In the genomic region with DNA sequence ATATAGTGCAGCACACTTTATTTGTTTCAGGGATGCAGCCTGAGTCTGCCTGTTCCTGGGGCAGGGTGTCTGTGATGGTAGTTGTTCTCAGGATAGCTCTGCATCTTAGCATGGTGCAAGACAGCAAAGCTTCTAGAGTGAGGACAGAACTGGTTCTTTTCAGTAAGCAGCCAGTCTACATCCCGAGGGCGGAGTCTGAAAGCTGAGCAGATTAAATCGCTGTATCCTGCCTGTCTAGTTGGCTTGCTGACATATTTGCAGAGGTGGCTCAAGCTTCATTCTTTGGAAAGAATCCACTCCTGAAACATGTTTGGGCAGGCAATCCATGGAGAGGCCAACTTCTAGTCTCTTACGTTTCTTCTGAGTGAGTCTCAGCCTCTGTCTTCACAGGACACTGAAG, we compare ENCODE assay signal across 22 mouse cellular contexts.
A peak's percentile ranks its signal among the peaks of the same experiment; 100 is the strongest.
DNase-seq lines count a peak whose midpoint lies in the region; ATAC-seq lines count a peak whose summit lies in the region.
"Had no signal": no experiment of that assay in that cellular context is flagged by ENCODE, and none has a peak within 500 bp of the region (broad histone marks: within the 10 kb centered on the region; RNA-seq: fewer than 3 reads in every experiment).

No protein-coding gene starts in this region.

- H3K36me3 ChIP-seq in limb, embryonic 15.5 days, result no peaks in the 10 kb centered on the region
- H3K36me3 ChIP-seq: embryonic facial prominence, embryonic 12.5 days; forebrain, embryonic 15.5 days; heart, embryonic 12.5 days; hindbrain, embryonic 15.5 days; liver, embryonic 13.5 days; midbrain, embryonic 13.5 days had no signal

- H3K4me1 ChIP-seq in limb, embryonic 15.5 days, result no peaks in the 10 kb centered on the region
- H3K4me1 ChIP-seq: embryonic facial prominence, embryonic 12.5 days; forebrain, embryonic 15.5 days; liver, embryonic 13.5 days had no signal

- H3K4me3 ChIP-seq in limb, embryonic 15.5 days, result no peak overlapping the region
- H3K4me3 ChIP-seq: embryonic facial prominence, embryonic 12.5 days; forebrain, embryonic 15.5 days; heart, embryonic 12.5 days; hindbrain, embryonic 15.5 days; liver, embryonic 13.5 days; midbrain, embryonic 13.5 days had no signal

- H3K4me2 ChIP-seq in limb, embryonic 15.5 days, result no peak overlapping the region
- H3K4me2 ChIP-seq: embryonic facial prominence, embryonic 12.5 days; forebrain, embryonic 15.5 days; heart, embryonic 12.5 days; hindbrain, embryonic 15.5 days; liver, embryonic 13.5 days; midbrain, embryonic 13.5 days had no signal

- H3K27ac ChIP-seq in limb, embryonic 15.5 days, result peak overlapping the region; percentile 22; the same call in 1 of the 2 replicates
- H3K27ac ChIP-seq: embryonic facial prominence, embryonic 12.5 days; forebrain, embryonic 15.5 days; hindbrain, embryonic 15.5 days; kidney, postnatal 0 days; liver, embryonic 13.5 days; macrophage; midbrain, embryonic 13.5 days had no signal

- H3K9ac ChIP-seq in limb, embryonic 15.5 days, result no peak overlapping the region
- H3K9ac ChIP-seq: embryonic facial prominence, embryonic 12.5 days; forebrain, embryonic 15.5 days; heart, embryonic 12.5 days; hindbrain, embryonic 15.5 days; liver, embryonic 13.5 days; midbrain, embryonic 13.5 days had no signal

- DNase-seq in gastrocnemius, adult 18-20 months (ENCODE audit: low spot score), result peak; percentile 29
- no peak for DNase-seq in gastrocnemius, adult 8-10 months (ENCODE audit: low spot score in 2 of 2)
- DNase-seq in urinary bladder, postnatal 36 days (ENCODE audit: low spot score in 2 of 2), result peak; percentile 56 to 60
- no peak for DNase-seq in urinary bladder, postnatal 10 days (ENCODE audit: low spot score)
- DNase-seq in left cerebral cortex, adult 9 months (ENCODE audit: low spot score in 2 of 2), result no peak
- DNase-seq in ovary, postnatal 36 days (ENCODE audit: low spot score), result no peak
- DNase-seq: adrenal gland, adult 8-10 months; cerebellum, adult 11 months; gastrocnemius, postnatal 36 days; kidney, adult 11 months; layer of hippocampus, postnatal 36 days; left cerebral cortex, postnatal 4 days; liver, embryonic 13.5 days had no signal

- H3K27me3 ChIP-seq in limb, embryonic 15.5 days, result no peaks in the 10 kb centered on the region
- H3K27me3 ChIP-seq: embryonic facial prominence, embryonic 12.5 days; forebrain, embryonic 15.5 days; heart, embryonic 12.5 days; hindbrain, embryonic 15.5 days; liver, embryonic 13.5 days; midbrain, embryonic 13.5 days had no signal

- H3K9me3 ChIP-seq in limb, embryonic 15.5 days, result no peaks in the 10 kb centered on the region
- H3K9me3 ChIP-seq: embryonic facial prominence, embryonic 12.5 days; forebrain, embryonic 15.5 days; heart, embryonic 12.5 days; hindbrain, embryonic 15.5 days; liver, embryonic 13.5 days; midbrain, embryonic 13.5 days had no signal

- no peak; the same call in 1 of the 2 replicates for ATAC-seq in limb, embryonic 15.5 days (ENCODE audit: insufficient number of reproducible peaks, low FRiP score, low TSS enrichment, low read depth)
- ATAC-seq in erythroblast, adult 5-6 weeks (replicated peaks; ENCODE audit: low FRiP score, poor library complexity, severe bottlenecking), result no peak
- ATAC-seq: forebrain, embryonic 15.5 days; midbrain, embryonic 13.5 days had no signal

- 71% methylated on average over 4 of the region's 4 CpGs for WGBS in limb, embryonic 15.5 days

Comparison
In these comparisons a context has a peak if more than half of its experiments do, and no peak if none do; other contexts are left out.
1. DNase-seq: peak in gastrocnemius, adult 18-20 months (single experiment) and urinary bladder, postnatal 36 days (2 of 2); none in gastrocnemius, adult 8-10 months (0 of 2), urinary bladder, postnatal 10 days (single experiment), left cerebral cortex, adult 9 months (0 of 2) and ovary, postnatal 36 days (single experiment).